Mouse (Mus musculus): ENCODE data around the gene Tprgl. TPM values are rescaled to one million over a fixed set of nuclear protein-coding genes. Genes with fewer than 3 reads are reported as not detected.

The Tprgl gene
- polyA plus RNA-seq, 1 experiment from 2014 or later: 171 TPM

Other genes with a start within 250 kb of the Tprgl start
- 64.8 and 69.1 TPM in 2 replicates for gene A430005L14Rik, start 203.4 kb downstream of the Tprgl start, polyA plus RNA-seq (2015; fragmentation: Nextera tagmentation; extraction: Ambion mirVana)
- 11.8 and 12.8 TPM in 2 replicates for gene Dffb, start 185.5 kb downstream of the Tprgl start, polyA plus RNA-seq (2015; fragmentation: Nextera tagmentation; extraction: Ambion mirVana)
- 20.0 and 21.7 TPM in 2 replicates for gene Cep104, start 185.5 kb downstream of the Tprgl start, polyA plus RNA-seq (2015; fragmentation: Nextera tagmentation; extraction: Ambion mirVana)
- 25.8 TPM in 2 replicates for gene Lrrc47, start 148.9 kb downstream of the Tprgl start, polyA plus RNA-seq (2015; fragmentation: Nextera tagmentation; extraction: Ambion mirVana)
- 3.6 and 3.8 TPM in 2 replicates for gene Smim1, start 134.4 kb downstream of the Tprgl start, polyA plus RNA-seq (2015; fragmentation: Nextera tagmentation; extraction: Ambion mirVana)
- gene Ccdc27, start 118.0 kb downstream of the Tprgl start, polyA plus RNA-seq (2015; fragmentation: Nextera tagmentation; extraction: Ambion mirVana): not detected in 2 replicates
- gene Trp73, start 20.5 kb downstream of the Tprgl start, polyA plus RNA-seq (2015; fragmentation: Nextera tagmentation; extraction: Ambion mirVana): 5.6 and 5.9 TPM in 2 replicates
- gene Wrap73, start 18.3 kb downstream of the Tprgl start, polyA plus RNA-seq (2015; fragmentation: Nextera tagmentation; extraction: Ambion mirVana): 58.3 and 62.1 TPM in 2 replicates
- gene Megf6, start 10.1 kb upstream of the Tprgl start, polyA plus RNA-seq (2015; fragmentation: Nextera tagmentation; extraction: Ambion mirVana): 6.4 TPM in 2 replicates
- 0.60 and 0.63 TPM in 2 replicates for gene Arhgef16, start 141.0 kb upstream of the Tprgl start, polyA plus RNA-seq (2015; fragmentation: Nextera tagmentation; extraction: Ambion mirVana)
- gene B230104I21Rik, start 175.5 kb upstream of the Tprgl start, polyA plus RNA-seq (2015; fragmentation: Nextera tagmentation; extraction: Ambion mirVana): 0.20 TPM in 1 of 2 replicates, not detected in the other